Mouse (Mus musculus): ENCODE measurements at regions not wholly inside any gene's neighbourhood (a gene's known extent, or its start where the extent isn't known, plus 50 kb on each side); places are given as distances from the start of the nearest gene placed in this dataset.

DNA sequence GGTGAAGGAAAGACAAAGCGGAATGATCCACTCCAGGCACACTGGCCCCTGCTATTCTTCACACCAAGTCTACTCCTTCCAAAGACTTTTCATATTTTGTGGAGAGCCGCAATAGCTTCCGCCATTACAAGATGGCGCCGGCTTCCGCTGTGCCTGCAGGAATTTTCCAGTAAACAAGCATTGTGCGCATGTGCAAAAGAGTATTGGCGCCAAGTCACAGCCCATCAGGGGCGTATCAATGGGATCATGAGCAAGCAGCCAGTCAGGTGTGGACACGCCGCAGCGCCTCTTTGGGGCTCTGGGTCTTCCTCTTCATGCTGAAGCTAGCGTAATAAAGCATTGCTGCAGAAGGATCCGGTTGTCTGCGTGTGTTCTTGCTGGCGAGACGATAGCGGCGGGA lies 348.0 kb downstream of the Rwdd3 start:
- Histone ChIP-seq H3K4me1 (replicated peaks) (no peaks in the 10 kb centered on the region), H3K27ac (ENCODE audit: poor library complexity, severe bottlenecking) (no peak overlapping the region), H3K9ac (no peak overlapping the region), H3K27me3 (replicated peaks) (no peaks in the 10 kb centered on the region), H3K4me3 (no peak overlapping the region), H3K36me3 (no peaks in the 10 kb centered on the region), H3K9me3 (replicated peaks) (no peaks in the 10 kb centered on the region), H3K4me2 (no peak overlapping the region)
- ATAC-seq (ENCODE audit: insufficient number of reproducible peaks, low FRiP score), result no peak
- WGBS, result 92% methylated on average over 19 of the region's 19 CpGs

DNA sequence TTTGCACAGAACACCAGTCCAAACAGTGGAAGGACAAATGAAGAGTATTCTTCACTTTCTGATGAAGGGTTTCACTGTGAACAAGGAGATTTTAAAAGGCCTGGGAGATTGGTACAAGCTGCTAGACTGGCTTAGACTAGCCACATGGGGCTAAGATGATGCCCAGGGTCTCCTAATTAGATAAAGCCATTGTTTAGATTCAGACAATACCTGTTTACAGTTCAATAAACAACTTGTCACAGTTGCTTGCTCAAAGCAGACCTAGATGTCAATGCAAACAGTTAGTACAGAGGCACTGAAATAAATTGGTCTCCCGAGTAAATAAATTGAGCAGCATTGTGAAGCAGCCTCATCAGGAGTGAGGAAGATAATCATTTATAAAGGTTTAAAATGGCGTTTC lies 359.6 kb downstream of the Rwdd3 start:
- no peaks in the 10 kb centered on the region for H3K27me3 ChIP-seq (replicated peaks)
- H3K4me2 ChIP-seq, result no peak overlapping the region
- no peak for ATAC-seq (ENCODE audit: insufficient number of reproducible peaks, low FRiP score)
- no peak overlapping the region for H3K27ac ChIP-seq (ENCODE audit: poor library complexity, severe bottlenecking)
- H3K4me1 ChIP-seq (replicated peaks), result 0 out of 2 replicates have a peak, but pooled peaks cover 7% of the 10 kb centered on the region
- no peak overlapping the region for H3K4me3 ChIP-seq
- H3K9me3 ChIP-seq (replicated peaks), result no peaks in the 10 kb centered on the region
- no peaks in the 10 kb centered on the region for H3K36me3 ChIP-seq
- WGBS, result 69% methylated on average over 2 of the region's 2 CpGs
- no peak overlapping the region for H3K9ac ChIP-seq

DNA sequence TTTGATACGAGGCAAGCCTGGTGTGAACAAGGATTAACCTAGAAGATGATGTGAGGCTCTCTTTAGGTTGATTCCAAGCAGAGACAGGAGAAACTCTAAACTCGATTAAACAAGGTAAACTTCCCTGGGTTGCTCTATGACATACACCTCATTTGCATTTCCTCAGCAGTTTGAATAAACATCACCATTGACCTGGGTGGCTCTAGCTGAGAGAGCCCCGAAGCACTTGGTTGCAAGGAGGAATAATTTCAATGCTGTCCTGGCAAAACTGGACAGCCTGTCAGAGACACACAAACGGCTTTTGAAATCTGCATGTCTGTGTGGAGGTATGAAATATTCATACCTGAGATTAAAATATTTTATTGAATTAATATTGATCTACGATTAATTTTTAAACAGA lies 361.0 kb downstream of the Rwdd3 start:
- H3K27ac ChIP-seq (ENCODE audit: poor library complexity, severe bottlenecking), result no peak overlapping the region
- H3K4me1 ChIP-seq (replicated peaks), result 0 out of 2 replicates have a peak, but pooled peaks cover 7% of the 10 kb centered on the region
- H3K9me3 ChIP-seq (replicated peaks), result no peaks in the 10 kb centered on the region
- WGBS, result 54% methylated on average over 5 of the region's 5 CpGs
- no peak overlapping the region for H3K9ac ChIP-seq
- no peak overlapping the region for H3K4me3 ChIP-seq
- H3K36me3 ChIP-seq, result no peaks in the 10 kb centered on the region
- ATAC-seq (ENCODE audit: insufficient number of reproducible peaks, low FRiP score), result no peak
- 0 out of 2 replicates have a peak overlapping the region, but pooled peaks have one; percentile 1 for H3K4me2 ChIP-seq
- no peaks in the 10 kb centered on the region for H3K27me3 ChIP-seq (replicated peaks)

DNA sequence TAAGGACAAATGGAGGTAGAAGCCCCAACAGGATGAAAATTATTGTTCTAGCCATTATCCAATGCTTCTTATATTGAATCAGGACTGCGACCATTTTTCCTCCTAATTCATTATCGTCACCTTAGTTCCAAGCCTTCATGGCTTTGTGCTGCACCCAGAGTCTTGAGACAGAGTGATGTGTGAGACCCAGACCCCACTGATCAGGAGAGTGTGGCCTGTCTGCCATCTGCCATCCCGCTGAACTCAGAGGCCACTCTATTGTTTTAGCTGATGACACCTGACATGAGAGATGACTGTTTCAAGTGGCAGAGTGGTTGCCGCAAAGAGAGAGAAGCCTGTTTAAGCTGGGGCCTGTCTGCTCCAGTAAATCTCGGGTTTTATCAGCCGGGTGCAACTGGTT lies 361.4 kb downstream of the Rwdd3 start:
- H3K4me3 ChIP-seq, result no peak overlapping the region
- WGBS, result 32% methylated on average over 6 of the region's 6 CpGs
- H3K36me3 ChIP-seq, result no peaks in the 10 kb centered on the region
- 0 out of 2 replicates have a peak, but pooled peaks cover 7% of the 10 kb centered on the region for H3K4me1 ChIP-seq (replicated peaks)
- 0 out of 2 replicates have a peak overlapping the region, but pooled peaks have one; percentile 1 for H3K4me2 ChIP-seq
- no peak overlapping the region for H3K9ac ChIP-seq
- H3K27ac ChIP-seq (ENCODE audit: poor library complexity, severe bottlenecking), result no peak overlapping the region
- H3K9me3 ChIP-seq (replicated peaks), result no peaks in the 10 kb centered on the region
- ATAC-seq (ENCODE audit: insufficient number of reproducible peaks, low FRiP score), result no peak
- no peaks in the 10 kb centered on the region for H3K27me3 ChIP-seq (replicated peaks)

DNA sequence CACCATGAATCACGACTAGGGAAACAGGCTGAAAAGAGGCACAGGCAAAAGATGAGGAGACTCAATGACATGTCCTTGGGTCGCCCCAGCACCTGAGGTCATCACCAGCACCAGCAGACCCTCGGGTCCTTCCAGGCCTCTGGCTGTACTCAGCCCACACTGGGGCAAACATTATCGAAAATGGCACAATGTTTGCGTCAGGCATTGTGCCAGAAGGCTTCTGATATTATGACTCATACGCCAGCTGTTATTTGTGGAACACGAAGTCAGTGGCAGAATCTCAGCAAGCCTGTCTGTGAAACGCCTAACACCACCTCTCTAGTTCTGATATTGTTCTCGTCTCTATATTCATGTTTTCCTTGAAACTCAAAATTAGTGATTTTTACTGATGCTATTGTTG lies 384.8 kb downstream of the Rwdd3 start:
- Histone ChIP-seq H3K9ac (no peak overlapping the region), H3K9me3 (replicated peaks) (no peaks in the 10 kb centered on the region), H3K4me2 (no peak overlapping the region), H3K36me3 (no peaks in the 10 kb centered on the region), H3K4me1 (replicated peaks) (no peaks in the 10 kb centered on the region; the same call in 1 of the 2 replicates), H3K27ac (ENCODE audit: poor library complexity, severe bottlenecking) (no peak overlapping the region), H3K4me3 (no peak overlapping the region), H3K27me3 (replicated peaks) (no peaks in the 10 kb centered on the region)
- ATAC-seq (ENCODE audit: insufficient number of reproducible peaks, low FRiP score), result no peak
- 65% methylated on average over 9 of the region's 9 CpGs for WGBS

DNA sequence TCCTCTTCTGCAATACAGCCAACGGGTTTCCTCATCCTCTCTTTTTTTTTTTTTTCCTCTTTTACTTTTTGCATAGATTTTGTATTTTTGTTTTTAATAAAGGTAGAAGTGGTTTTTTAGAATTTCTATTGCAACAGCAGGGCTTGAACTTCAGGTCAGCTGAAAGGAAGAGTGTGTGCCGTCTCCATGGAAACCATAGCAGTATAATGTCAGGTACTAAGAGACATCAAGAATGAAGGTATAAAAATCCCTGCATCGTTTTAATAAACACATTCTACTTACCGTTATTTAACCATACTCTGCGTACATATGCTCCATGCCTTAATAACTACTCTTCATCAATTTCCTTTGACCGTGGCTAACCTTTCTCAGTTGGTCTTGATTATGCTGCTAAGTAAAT lies 390.0 kb downstream of the Rwdd3 start:
- no peak overlapping the region for H3K9ac ChIP-seq
- no peaks in the 10 kb centered on the region; the same call in 1 of the 2 replicates for H3K4me1 ChIP-seq (replicated peaks)
- 83% methylated on average over 6 of the region's 6 CpGs for WGBS
- no peak for ATAC-seq (ENCODE audit: insufficient number of reproducible peaks, low FRiP score)
- H3K27me3 ChIP-seq (replicated peaks), result no peaks in the 10 kb centered on the region
- no peak overlapping the region for H3K27ac ChIP-seq (ENCODE audit: poor library complexity, severe bottlenecking)
- no peak overlapping the region for H3K4me3 ChIP-seq
- no peaks in the 10 kb centered on the region for H3K9me3 ChIP-seq (replicated peaks)
- H3K36me3 ChIP-seq, result no peaks in the 10 kb centered on the region
- no peak overlapping the region for H3K4me2 ChIP-seq

DNA sequence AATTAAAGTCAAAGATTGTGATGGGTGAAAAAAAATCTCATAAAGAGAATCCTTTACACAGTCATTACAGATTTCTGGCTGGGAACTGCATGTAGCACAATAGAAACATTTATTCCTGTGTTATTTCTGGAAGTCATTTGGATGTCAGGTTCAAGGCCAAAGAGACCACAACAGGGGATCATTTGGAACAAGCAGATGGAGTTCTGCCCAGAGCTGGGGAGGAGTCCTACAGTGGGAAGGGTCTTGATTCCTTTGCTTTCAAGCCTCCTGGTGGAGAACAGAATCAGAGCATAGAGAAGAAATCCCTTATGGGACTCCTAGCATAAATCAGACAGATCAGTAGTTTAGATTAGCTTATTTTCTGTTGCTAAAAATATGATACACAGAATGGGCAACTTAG lies 392.4 kb downstream of the Rwdd3 start:
- Histone ChIP-seq H3K27ac (ENCODE audit: poor library complexity, severe bottlenecking) (no peak overlapping the region), H3K4me3 (no peak overlapping the region), H3K4me2 (no peak overlapping the region), H3K9me3 (replicated peaks) (no peaks in the 10 kb centered on the region), H3K4me1 (replicated peaks) (no peaks in the 10 kb centered on the region), H3K27me3 (replicated peaks) (no peaks in the 10 kb centered on the region), H3K9ac (no peak overlapping the region), H3K36me3 (no peaks in the 10 kb centered on the region)
- ATAC-seq (ENCODE audit: insufficient number of reproducible peaks, low FRiP score), result no peak

DNA sequence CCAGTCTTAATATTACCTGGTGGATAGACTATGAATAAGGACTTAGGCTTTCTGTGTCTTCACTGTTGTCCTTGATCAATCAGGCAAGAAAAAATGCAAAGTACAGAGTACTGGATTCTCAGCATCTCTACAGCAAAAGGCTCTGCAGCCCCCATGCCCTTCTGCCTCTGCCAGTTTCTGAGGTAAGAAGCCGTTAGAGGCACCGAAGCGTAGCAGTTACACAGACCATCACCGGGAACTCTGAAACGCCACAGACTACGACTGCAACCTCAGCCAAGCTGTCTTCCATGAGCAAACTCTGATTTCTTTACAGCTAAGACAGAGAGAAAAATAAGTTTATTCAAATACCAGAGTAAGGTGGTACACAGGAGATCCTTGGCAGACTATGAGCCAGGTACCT lies 396.5 kb downstream of the Rwdd3 start:
- 87% methylated on average over 6 of the region's 6 CpGs for WGBS
- no peak overlapping the region for H3K9ac ChIP-seq
- no peak for ATAC-seq (ENCODE audit: insufficient number of reproducible peaks, low FRiP score)
- no peaks in the 10 kb centered on the region for H3K36me3 ChIP-seq
- H3K4me3 ChIP-seq, result no peak overlapping the region
- no peaks in the 10 kb centered on the region for H3K27me3 ChIP-seq (replicated peaks)
- H3K4me2 ChIP-seq, result no peak overlapping the region
- H3K9me3 ChIP-seq (replicated peaks), result no peaks in the 10 kb centered on the region
- no peaks in the 10 kb centered on the region for H3K4me1 ChIP-seq (replicated peaks)
- no peak overlapping the region for H3K27ac ChIP-seq (ENCODE audit: poor library complexity, severe bottlenecking)

DNA sequence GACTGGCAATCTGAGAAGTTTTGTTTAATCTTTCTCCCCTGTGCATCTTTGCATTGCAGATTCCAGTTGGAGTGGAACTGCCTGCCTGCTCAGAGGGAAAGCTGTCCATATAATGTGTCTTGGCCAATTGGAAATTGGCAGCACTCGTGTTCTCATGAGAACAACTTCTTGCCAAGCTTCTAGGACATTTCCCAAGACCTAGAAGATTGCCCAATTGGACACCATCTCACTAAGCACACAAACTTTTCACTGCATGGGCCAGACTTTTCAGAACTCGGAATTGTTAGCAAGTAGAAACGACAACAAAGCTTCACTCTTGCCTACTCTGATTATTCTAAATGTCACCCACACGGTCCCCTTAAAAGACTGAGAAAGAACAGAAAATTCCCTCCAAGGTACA lies 409.8 kb downstream of the Rwdd3 start:
- H3K4me3 ChIP-seq, result no peak overlapping the region
- H3K27me3 ChIP-seq (replicated peaks), result no peaks in the 10 kb centered on the region
- H3K4me2 ChIP-seq, result no peak overlapping the region
- H3K9ac ChIP-seq, result no peak overlapping the region
- H3K27ac ChIP-seq (ENCODE audit: poor library complexity, severe bottlenecking), result no peak overlapping the region
- WGBS, result 74% methylated on average over 4 of the region's 4 CpGs
- H3K36me3 ChIP-seq, result no peaks in the 10 kb centered on the region
- ATAC-seq (ENCODE audit: insufficient number of reproducible peaks, low FRiP score), result no peak
- H3K4me1 ChIP-seq (replicated peaks), result no peaks in the 10 kb centered on the region
- H3K9me3 ChIP-seq (replicated peaks), result no peaks in the 10 kb centered on the region

DNA sequence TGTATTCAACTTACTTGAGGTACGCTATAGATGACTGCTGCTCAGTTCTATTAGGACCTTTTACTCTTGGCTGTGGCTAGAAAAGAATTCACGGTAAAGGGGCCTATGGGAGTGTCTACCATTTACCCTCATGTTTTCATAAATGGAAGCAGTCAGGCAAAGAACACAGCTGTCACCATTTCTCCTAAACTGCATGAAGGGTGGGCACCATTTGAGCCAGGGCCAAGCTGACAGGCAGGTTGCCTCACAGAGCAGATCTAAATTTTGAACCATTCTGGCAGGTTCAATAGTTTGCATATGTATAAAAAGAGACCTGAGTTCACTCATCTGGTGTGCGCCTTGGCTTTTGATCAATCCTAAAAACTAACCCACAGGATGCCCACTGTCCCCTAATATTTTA lies 410.3 kb downstream of the Rwdd3 start:
- Histone ChIP-seq H3K27ac (ENCODE audit: poor library complexity, severe bottlenecking) (no peak overlapping the region), H3K4me2 (no peak overlapping the region), H3K9me3 (replicated peaks) (no peaks in the 10 kb centered on the region), H3K9ac (no peak overlapping the region), H3K4me1 (replicated peaks) (no peaks in the 10 kb centered on the region), H3K4me3 (no peak overlapping the region), H3K36me3 (no peaks in the 10 kb centered on the region), H3K27me3 (replicated peaks) (no peaks in the 10 kb centered on the region)
- no peak for ATAC-seq (ENCODE audit: insufficient number of reproducible peaks, low FRiP score)
- WGBS, result 82% methylated on average over 3 of the region's 3 CpGs

DNA sequence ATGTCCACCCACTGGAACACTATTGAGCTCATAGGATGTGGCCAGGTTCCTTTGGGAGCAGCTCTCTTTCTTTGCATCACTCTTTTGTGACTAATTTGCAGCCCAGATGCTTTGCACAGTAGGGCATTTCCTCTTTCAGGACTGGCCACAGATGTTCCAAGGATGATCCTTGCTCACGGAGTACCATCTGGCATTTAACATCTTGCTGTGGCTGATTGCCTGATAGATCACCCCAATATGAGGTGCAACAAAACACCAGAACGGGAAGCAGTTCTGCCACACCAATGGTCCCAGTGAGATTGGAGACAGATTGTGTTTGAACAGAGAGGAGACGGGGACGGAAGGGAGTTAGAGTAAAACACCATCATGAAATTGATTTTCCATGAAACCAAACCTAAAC lies 423.0 kb downstream of the Rwdd3 start:
- 84% methylated on average over 4 of the region's 4 CpGs for WGBS
- Histone ChIP-seq H3K4me3 (no peak overlapping the region), H3K27me3 (replicated peaks) (no peaks in the 10 kb centered on the region; the same call in 1 of the 2 replicates), H3K9ac (no peak overlapping the region), H3K9me3 (replicated peaks) (no peaks in the 10 kb centered on the region; the same call in 1 of the 2 replicates), H3K4me1 (replicated peaks) (no peaks in the 10 kb centered on the region), H3K36me3 (no peaks in the 10 kb centered on the region), H3K4me2 (no peak overlapping the region), H3K27ac (ENCODE audit: poor library complexity, severe bottlenecking) (no peak overlapping the region)
- no peak for ATAC-seq (ENCODE audit: insufficient number of reproducible peaks, low FRiP score)

DNA sequence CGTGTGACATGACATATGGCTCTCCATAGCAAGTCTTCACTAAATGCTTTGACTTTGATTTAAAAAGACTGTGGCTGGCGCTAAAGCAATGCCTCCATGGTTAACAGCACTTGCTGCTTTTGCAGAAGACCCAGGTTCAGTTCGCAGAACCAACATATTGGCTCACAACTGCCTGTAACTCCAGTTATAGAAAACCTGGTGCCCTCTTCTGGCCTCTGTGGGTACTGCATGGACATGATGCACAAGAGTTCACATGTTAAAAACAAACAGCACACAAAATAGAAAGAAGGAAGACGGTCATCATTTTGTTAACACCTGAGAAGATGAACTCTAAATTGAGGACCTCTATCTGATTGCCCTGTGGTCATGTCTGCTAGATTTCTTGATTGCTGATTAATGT lies 423.8 kb downstream of the Rwdd3 start:
- no peaks in the 10 kb centered on the region; the same call in 1 of the 2 replicates for H3K9me3 ChIP-seq (replicated peaks)
- no peaks in the 10 kb centered on the region; the same call in 1 of the 2 replicates for H3K27me3 ChIP-seq (replicated peaks)
- no peaks in the 10 kb centered on the region for H3K36me3 ChIP-seq
- no peaks in the 10 kb centered on the region for H3K4me1 ChIP-seq (replicated peaks)
- H3K4me3 ChIP-seq, result no peak overlapping the region
- no peak overlapping the region for H3K4me2 ChIP-seq
- H3K27ac ChIP-seq (ENCODE audit: poor library complexity, severe bottlenecking), result no peak overlapping the region
- no peak overlapping the region for H3K9ac ChIP-seq
- ATAC-seq (ENCODE audit: insufficient number of reproducible peaks, low FRiP score), result no peak
- WGBS, result 82% methylated on average over 4 of the region's 4 CpGs
